Mouse (Mus musculus) hematopoietic stem cell, adult 5-6 weeks (primary cell): Measurements from ENCODE around the gene Kcnma1. TPM values are rescaled to one million over a fixed set of nuclear protein-coding genes. Genes with fewer than 3 reads are reported as not detected.

ENCODE experiments used
- ATAC-seq, 2 experiments: fragments of 125-278 bp in 1 of 2; replicated peaks in 1 of 2; 2 replicates each; pipeline ENCODE4 v1.8.0; 2016 to 2017; ENCODE audit warnings: inconsistent platforms in 2 of 2, mild to moderate bottlenecking in 2 of 2, moderate number of reproducible peaks in 2 of 2, low read depth in 1 of 2, moderate TSS enrichment in 1 of 2; ENCODE audit not compliant: low FRiP score in 2 of 2, poor library complexity in 2 of 2, severe bottlenecking in 2 of 2, insufficient read depth in 1 of 2, low TSS enrichment in 1 of 2
- total RNA-seq: library from RNA; stranded (forward); fragments of 172-1452, 232-1000 nt; gene quantifications from 2 replicates; pipeline ENCODE4 v1.2.3, GENCODE M21; 2017

The Kcnma1 gene
- total RNA-seq, 1 experiment from 2014 or later: not detected

- no peak for ATAC-seq
Measured at GRCm38 (mm10) chr14:23899462-23899861, 114.8 kb downstream of the Kcnma1 start.

- no peak for ATAC-seq
Measured at GRCm38 (mm10) chr14:23897815-23898214, 116.5 kb downstream of the Kcnma1 start.

GRCm38 (mm10) chr14:23896036-23896435, 118.3 kb downstream of the Kcnma1 start:
- no peak for ATAC-seq

- ATAC-seq: no peak
Measured at GRCm38 (mm10) chr14:23886112-23886511, 128.2 kb downstream of the Kcnma1 start.

GRCm38 (mm10) chr14:23885539-23885938, 128.8 kb downstream of the Kcnma1 start:
- no peak for ATAC-seq

GRCm38 (mm10) chr14:23885071-23885470, 129.2 kb downstream of the Kcnma1 start:
- ATAC-seq: no peak

GRCm38 (mm10) chr14:23882001-23882400, 132.3 kb downstream of the Kcnma1 start:
- no peak for ATAC-seq

- no peak for ATAC-seq
Measured at GRCm38 (mm10) chr14:23879331-23879730, 135.0 kb downstream of the Kcnma1 start.

- ATAC-seq: no peak
Measured at GRCm38 (mm10) chr14:23877561-23877960, 136.7 kb downstream of the Kcnma1 start.

- ATAC-seq: no peak
Measured at GRCm38 (mm10) chr14:23874545-23874944, 139.7 kb downstream of the Kcnma1 start.

- no peak for ATAC-seq
Measured at GRCm38 (mm10) chr14:23857034-23857433, 157.3 kb downstream of the Kcnma1 start.

GRCm38 (mm10) chr14:23854946-23855345, 159.3 kb downstream of the Kcnma1 start:
- no peak for ATAC-seq

GRCm38 (mm10) chr14:23848529-23849141, 165.7 kb downstream of the Kcnma1 start:
- no peak for ATAC-seq

GRCm38 (mm10) chr14:23846706-23847105, 167.6 kb downstream of the Kcnma1 start:
- ATAC-seq: no peak

- ATAC-seq: no peak
Measured at GRCm38 (mm10) chr14:23842025-23842424, 172.3 kb downstream of the Kcnma1 start.

- no peak for ATAC-seq
Measured at GRCm38 (mm10) chr14:23839613-23840012, 174.7 kb downstream of the Kcnma1 start.

GRCm38 (mm10) chr14:23835387-23836111, 178.7 kb downstream of the Kcnma1 start:
- no peak for ATAC-seq

- ATAC-seq: no peak
Measured at GRCm38 (mm10) chr14:23831284-23831683, 183.0 kb downstream of the Kcnma1 start.

GRCm38 (mm10) chr14:23830316-23830715, 184.0 kb downstream of the Kcnma1 start:
- ATAC-seq: no peak
